Mouse (Mus musculus) forebrain, embryonic 14.5 days (tissue): ENCODE measurements around the gene Atp5l. TPM values are rescaled to one million over a fixed set of nuclear protein-coding genes. Genes with fewer than 3 reads are reported as not detected.

ENCODE experiments used
- ATAC-seq: fragments of 200-750 bp; cut with Nextera tagmentation; 2 replicates; pipeline ENCODE4 v1.8.0; 2017; ENCODE audit warnings: mild to moderate bottlenecking, moderate library complexity
- DNase-seq: peaks from one replicate; pipeline ENCODE4 v3.0.0-alpha.2; 2015; ENCODE audit warnings: low spot score
- H3K27ac ChIP-seq: fragments of 300-500 bp; sonication (generic); 2 replicates; pipeline ENCODE4 v1.5.1; 2014; ENCODE audit warnings: low read depth, mild to moderate bottlenecking, control low read depth, low read length, moderate library complexity
- H3K27me3 ChIP-seq: fragments of 300-500 bp; sonication (generic); replicated peaks from 2 replicates; pipeline ENCODE4 v1.6.1; 2014; ENCODE audit warnings: low read length, control low read depth, mixed read lengths; ENCODE audit not compliant: control insufficient read depth, insufficient read depth
- H3K36me3 ChIP-seq: fragments of 300-500 bp; sonication (generic); 2 replicates; pipeline ENCODE4 v1.6.1; 2014; ENCODE audit warnings: low read length, control low read depth; ENCODE audit not compliant: control insufficient read depth, insufficient read depth
- H3K4me1 ChIP-seq: fragments of 300-500 bp; sonication (generic); 2 replicates; pipeline ENCODE4 v1.6.1; 2014; ENCODE audit warnings: antibody characterized with exemption, low read length, control low read depth; ENCODE audit not compliant: control insufficient read depth, insufficient read depth
- H3K4me2 ChIP-seq: fragments of 300-500 bp; sonication (generic); 2 replicates; pipeline ENCODE4 v1.6.1; 2014; ENCODE audit warnings: mild to moderate bottlenecking, control low read depth, low read length
- H3K4me3 ChIP-seq: fragments of 300-500 bp; sonication (generic); 2 replicates; pipeline ENCODE4 v1.5.1; 2014; ENCODE audit warnings: low read depth, low read length, control low read depth
- H3K9ac ChIP-seq: fragments of 300-500 bp; sonication (generic); 2 replicates; pipeline ENCODE4 v1.6.1; 2014; ENCODE audit warnings: mild to moderate bottlenecking, low read length, control low read depth, moderate library complexity
- H3K9me3 ChIP-seq: fragments of 300-500 bp; sonication (generic); replicated peaks from 2 replicates; pipeline ENCODE4 v1.6.1; 2016; ENCODE audit warnings: low read length, control low read depth, mixed read lengths; ENCODE audit not compliant: control insufficient read depth
- WGBS: fragments of 180-500 bp; shearing (Covaris S2); extraction: QIAGEN DNeasy Blood & Tissue Kit; methylation state at CpG from one replicate; pipeline ENCODE4 v1.1.7; 2014; 5-methylcytosine and 5-hydroxymethylcytosine counted together
- polyA plus RNA-seq: library from polyadenylated mRNA; unstranded; fragments of >200 nt; fragmentation: Nextera tagmentation; extraction: Ambion mirVana; gene quantifications from 2 replicates; pipeline ENCODE4 v1.2.1, GENCODE M21; 2014

Atp5l gene
- polyA plus RNA-seq, 1 experiment from 2014 or later = 882 TPM

DNA sequence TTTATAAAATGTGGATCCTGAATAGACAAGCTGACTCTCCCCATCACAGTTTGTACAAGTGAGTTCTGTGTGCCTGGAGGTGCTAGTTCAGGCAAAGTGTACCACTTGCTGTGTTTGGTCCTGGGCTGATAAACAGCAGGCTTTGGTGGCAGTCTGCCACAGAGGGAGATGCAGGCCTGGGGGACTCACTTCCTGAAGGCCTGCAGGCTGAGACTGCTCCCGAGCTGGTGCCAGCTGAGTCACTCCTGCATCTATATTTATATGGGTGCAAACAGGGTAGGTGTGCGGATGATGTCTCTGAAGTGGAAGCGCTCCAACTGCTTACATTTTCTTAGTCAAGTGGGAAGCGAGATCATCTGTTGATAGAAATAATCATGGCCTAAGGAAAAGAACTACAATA lies 14.9 kb downstream of the Atp5l start:
- H3K36me3 ChIP-seq = peaks cover under 1% of the 10 kb centered on the region
- no peak overlapping the region for H3K9ac ChIP-seq
- no peak overlapping the region for H3K4me2 ChIP-seq
- H3K27me3 ChIP-seq = no peaks in the 10 kb centered on the region
- H3K4me3 ChIP-seq = no peak overlapping the region
- 74% methylated on average over 4 of the region's 4 CpGs for WGBS
- H3K9me3 ChIP-seq = no peaks in the 10 kb centered on the region
- DNase-seq (no peak), ATAC-seq (no peak)
- no peak overlapping the region for H3K27ac ChIP-seq
- no peaks in the 10 kb centered on the region for H3K4me1 ChIP-seq

DNA sequence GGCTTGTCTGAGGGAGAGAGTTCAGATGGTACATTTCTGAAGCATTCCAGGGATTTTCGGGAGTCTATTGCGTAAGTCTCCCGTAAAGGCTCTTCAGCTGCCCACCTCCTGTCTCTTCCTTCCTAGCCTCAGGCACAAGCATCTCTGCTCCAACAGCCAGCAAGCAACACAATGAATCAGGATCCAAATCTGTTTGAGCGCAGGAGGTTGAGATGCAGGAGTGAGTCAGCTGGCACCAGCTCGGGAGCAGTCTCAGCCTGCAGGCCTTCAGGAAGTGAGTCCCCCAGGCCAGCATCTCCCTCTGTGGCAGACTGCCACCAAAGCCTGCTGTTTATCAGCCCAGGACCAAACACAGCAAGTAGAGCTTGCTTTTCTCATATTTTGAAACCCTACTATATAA lies 15.6 kb downstream of the Atp5l start:
- no peak overlapping the region for H3K9ac ChIP-seq
- no peaks in the 10 kb centered on the region for H3K36me3 ChIP-seq
- H3K9me3 ChIP-seq = no peaks in the 10 kb centered on the region
- WGBS = 76% methylated on average over 5 of the region's 5 CpGs
- ATAC-seq (no peak), DNase-seq (no peak)
- no peaks in the 10 kb centered on the region for H3K27me3 ChIP-seq
- H3K27ac ChIP-seq = no peak overlapping the region
- no peaks in the 10 kb centered on the region for H3K4me1 ChIP-seq
- H3K4me3 ChIP-seq = no peak overlapping the region
- no peak overlapping the region for H3K4me2 ChIP-seq

DNA sequence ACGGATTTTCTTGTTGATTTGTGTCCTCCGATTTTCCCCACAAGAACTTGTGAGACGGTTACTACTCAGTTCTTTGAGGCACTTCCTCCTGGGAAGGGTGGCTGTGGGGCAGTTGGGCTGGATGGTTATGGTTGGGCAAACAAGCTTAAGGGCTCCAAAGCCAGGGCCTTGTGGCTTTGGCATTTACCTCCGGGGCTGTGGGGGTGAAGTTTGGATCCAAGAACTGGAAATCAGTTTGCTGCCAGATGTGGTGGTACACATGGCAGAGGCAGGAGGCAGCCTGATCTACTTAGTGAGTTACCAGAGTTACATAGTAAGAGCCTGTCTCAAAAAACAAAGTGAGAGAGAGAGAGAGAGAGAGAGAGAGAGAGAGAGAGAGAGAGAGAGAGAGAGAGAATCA lies 16.7 kb downstream of the Atp5l start:
- no peak for ATAC-seq
- no peaks in the 10 kb centered on the region for H3K36me3 ChIP-seq
- no peaks in the 10 kb centered on the region for H3K27me3 ChIP-seq
- no peak for DNase-seq
- no peak overlapping the region for H3K4me2 ChIP-seq
- H3K4me3 ChIP-seq = no peak overlapping the region
- no peaks in the 10 kb centered on the region for H3K4me1 ChIP-seq
- H3K9me3 ChIP-seq = no peaks in the 10 kb centered on the region
- H3K9ac ChIP-seq = no peak overlapping the region
- WGBS = 91% methylated on average over 4 of the region's 4 CpGs
- H3K27ac ChIP-seq = no peak overlapping the region

DNA sequence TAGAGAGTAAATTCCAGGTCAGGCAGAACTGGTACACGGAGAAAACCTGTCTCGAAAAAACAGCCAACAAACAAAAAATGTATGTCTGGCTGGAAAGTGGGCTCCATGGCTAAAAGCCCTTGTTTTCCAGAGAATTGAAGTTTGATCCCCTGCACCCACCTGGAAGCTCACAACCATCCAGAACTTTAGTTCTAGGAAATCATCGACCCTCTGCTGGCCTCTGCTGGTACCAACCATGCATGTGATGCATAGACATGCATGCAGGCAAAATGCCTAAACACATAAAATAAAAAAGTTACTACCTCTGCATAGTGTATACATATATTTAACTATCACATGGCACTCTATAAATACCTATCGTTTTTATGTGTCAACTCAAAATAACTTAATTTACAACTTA lies 20.1 kb downstream of the Atp5l start:
- WGBS = 71% methylated on average over 4 of the region's 4 CpGs
- no peak for DNase-seq
- no peaks in the 10 kb centered on the region for H3K36me3 ChIP-seq
- ATAC-seq = no peak
- H3K4me2 ChIP-seq = no peak overlapping the region
- H3K4me1 ChIP-seq = no peaks in the 10 kb centered on the region
- no peaks in the 10 kb centered on the region for H3K27me3 ChIP-seq
- no peak overlapping the region for H3K9ac ChIP-seq
- H3K9me3 ChIP-seq = no peaks in the 10 kb centered on the region
- no peak overlapping the region for H3K4me3 ChIP-seq
- no peak overlapping the region for H3K27ac ChIP-seq

DNA sequence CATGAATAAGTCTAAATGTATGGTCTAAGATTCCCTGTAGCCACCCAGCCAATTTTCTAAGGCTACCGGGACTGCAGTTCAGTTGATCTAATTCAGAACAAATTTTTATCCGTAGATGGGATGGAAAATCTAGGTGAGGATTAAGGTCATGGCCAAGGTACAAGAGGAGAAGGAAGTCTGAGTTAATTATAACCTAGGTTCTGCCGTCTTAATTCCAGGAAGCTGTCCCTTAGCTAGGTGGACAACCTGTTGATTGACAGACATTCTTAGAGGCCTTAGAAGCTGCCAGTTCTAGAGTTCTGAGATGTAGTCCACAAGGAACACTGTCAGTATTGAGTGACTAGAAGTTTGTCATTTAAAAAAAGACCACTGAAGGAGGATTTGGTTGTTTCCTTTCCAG lies 20.8 kb downstream of the Atp5l start:
- WGBS = 86% methylated on average over 3 of the region's 3 CpGs
- DNase-seq = no peak
- no peak for ATAC-seq

DNA sequence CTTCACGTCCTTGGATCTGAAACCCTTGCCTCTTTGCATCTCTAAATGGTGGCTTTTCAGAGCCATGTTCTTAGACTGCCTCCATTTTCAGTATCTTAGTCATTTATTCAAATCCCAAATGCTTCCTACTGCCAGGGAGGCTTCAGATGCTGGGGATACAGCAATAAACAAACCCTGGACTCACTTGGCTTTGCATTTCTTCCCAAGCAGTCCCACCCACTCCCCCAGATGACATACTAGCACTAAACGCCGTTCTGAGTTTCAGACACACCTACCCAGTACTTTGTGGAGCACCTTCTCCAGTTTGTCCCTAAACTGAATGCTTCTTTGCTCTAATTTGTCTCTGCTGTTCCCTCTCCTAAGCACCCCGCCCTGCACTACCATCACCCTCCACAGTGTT lies 23.5 kb downstream of the Atp5l start:
- ATAC-seq (no peak), DNase-seq (no peak)
- H3K4me1 ChIP-seq = no peaks in the 10 kb centered on the region
- no peak overlapping the region for H3K27ac ChIP-seq
- H3K9me3 ChIP-seq = no peaks in the 10 kb centered on the region
- no peak overlapping the region for H3K4me3 ChIP-seq
- H3K4me2 ChIP-seq = no peak overlapping the region
- H3K27me3 ChIP-seq = no peaks in the 10 kb centered on the region
- WGBS = 71% methylated on average over 4 of the region's 4 CpGs
- no peaks in the 10 kb centered on the region for H3K36me3 ChIP-seq
- H3K9ac ChIP-seq = no peak overlapping the region

More for the DNA sequence above, 20.8 kb downstream of the Atp5l start:
- no peaks in the 10 kb centered on the region for H3K36me3 ChIP-seq
- H3K4me3 ChIP-seq = no peak overlapping the region
- no peaks in the 10 kb centered on the region for H3K27me3 ChIP-seq
- H3K4me2 ChIP-seq = no peak overlapping the region
- no peaks in the 10 kb centered on the region for H3K9me3 ChIP-seq
- H3K27ac ChIP-seq = no peak overlapping the region
- H3K4me1 ChIP-seq = no peaks in the 10 kb centered on the region
- H3K9ac ChIP-seq = no peak overlapping the region

DNA sequence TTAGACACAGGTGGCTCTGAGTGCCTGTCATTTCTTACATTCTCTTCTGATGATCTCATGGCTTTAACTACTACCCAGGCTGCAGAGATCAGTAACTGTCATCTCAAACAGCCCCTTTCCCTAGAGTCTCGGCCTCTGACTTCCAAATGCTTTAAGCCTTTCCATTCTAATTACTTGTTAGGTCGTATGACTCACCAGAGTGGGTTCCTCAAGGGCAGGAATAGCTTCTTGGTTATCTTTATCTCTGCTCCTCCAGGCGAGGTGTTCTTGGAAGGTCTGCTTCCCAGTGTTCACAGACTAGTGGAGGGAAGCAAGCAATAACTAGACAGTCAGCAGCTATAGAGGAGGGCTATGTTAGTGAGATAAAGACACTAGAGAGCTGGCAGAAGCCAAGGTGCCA lies 27.9 kb downstream of the Atp5l start:
- no peak for DNase-seq
- ATAC-seq = no peak
- no peak overlapping the region for H3K9ac ChIP-seq
- H3K4me3 ChIP-seq = no peak overlapping the region
- no peaks in the 10 kb centered on the region for H3K4me1 ChIP-seq
- WGBS = 67% methylated on average over 3 of the region's 3 CpGs
- no peaks in the 10 kb centered on the region for H3K27me3 ChIP-seq
- H3K27ac ChIP-seq = no peak overlapping the region
- no peaks in the 10 kb centered on the region for H3K9me3 ChIP-seq
- H3K4me2 ChIP-seq = no peak overlapping the region
- no peaks in the 10 kb centered on the region for H3K36me3 ChIP-seq

DNA sequence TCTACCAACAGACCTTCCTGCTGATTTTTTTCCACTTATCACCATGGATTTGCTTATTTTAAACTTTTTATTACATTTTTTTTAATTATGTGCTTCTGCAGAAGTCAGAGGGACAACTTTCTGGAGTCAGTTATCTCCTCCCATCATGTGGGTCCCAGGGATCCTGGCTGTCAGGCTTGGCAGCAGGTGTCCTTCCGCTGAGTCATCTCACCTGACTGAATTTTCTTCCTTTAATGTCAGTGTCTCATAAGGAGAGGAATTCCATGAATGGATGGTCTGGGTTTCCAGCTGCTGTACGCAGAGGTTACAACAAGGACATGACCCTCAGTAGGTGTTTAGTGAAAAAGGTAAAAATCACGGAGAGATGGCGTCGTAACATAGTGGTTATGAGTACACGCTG lies 29.3 kb downstream of the Atp5l start:
- no peaks in the 10 kb centered on the region for H3K27me3 ChIP-seq
- H3K9ac ChIP-seq = no peak overlapping the region
- H3K4me1 ChIP-seq = no peaks in the 10 kb centered on the region
- no peaks in the 10 kb centered on the region for H3K9me3 ChIP-seq
- DNase-seq (no peak), ATAC-seq (no peak)
- H3K4me2 ChIP-seq = no peak overlapping the region
- WGBS = 85% methylated on average over 6 of the region's 6 CpGs
- no peaks in the 10 kb centered on the region for H3K36me3 ChIP-seq
- no peak overlapping the region for H3K4me3 ChIP-seq
- no peak overlapping the region for H3K27ac ChIP-seq

DNA sequence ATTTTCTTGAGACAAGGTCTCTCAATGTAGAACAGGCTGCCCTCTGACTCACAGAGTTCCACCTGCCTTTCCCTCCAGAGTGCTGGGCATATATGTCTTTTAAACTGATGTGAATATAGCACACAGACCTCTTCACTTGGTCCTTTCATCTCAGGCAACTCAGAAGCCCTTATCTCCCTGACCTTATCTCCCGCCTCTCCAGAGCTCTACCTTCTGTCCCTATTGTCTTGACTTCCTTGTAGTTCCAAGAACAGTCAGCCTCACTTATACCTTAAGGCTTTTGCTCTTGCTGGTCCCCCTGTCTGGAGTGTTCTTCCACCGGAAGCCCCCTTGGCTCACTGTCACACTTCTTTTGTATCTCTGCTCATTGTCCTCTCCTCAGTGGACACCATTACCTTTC lies 30.4 kb downstream of the Atp5l start:
- H3K27me3 ChIP-seq = no peaks in the 10 kb centered on the region
- H3K4me3 ChIP-seq = no peak overlapping the region
- WGBS = 66% methylated on average over 2 of the region's 2 CpGs
- H3K9me3 ChIP-seq = no peaks in the 10 kb centered on the region
- H3K27ac ChIP-seq = no peak overlapping the region
- no peak for DNase-seq
- no peaks in the 10 kb centered on the region for H3K4me1 ChIP-seq
- ATAC-seq = no peak
- no peak overlapping the region for H3K9ac ChIP-seq
- H3K4me2 ChIP-seq = no peak overlapping the region
- no peaks in the 10 kb centered on the region for H3K36me3 ChIP-seq
